Mouse (Mus musculus) midbrain, embryonic 15.5 days (tissue): Measurements from ENCODE around the gene Itih4. TPM values are rescaled to one million over a fixed set of nuclear protein-coding genes. Genes with fewer than 3 reads are reported as not detected.

ENCODE experiments used
- ATAC-seq: fragments of 200-750 bp; cut with Nextera tagmentation; replicated peaks from 2 replicates; pipeline ENCODE4 v1.8.0; 2017; ENCODE audit warnings: moderate TSS enrichment
- H3K27ac ChIP-seq: fragments of 300-500 bp; sonication (generic); 2 replicates; pipeline ENCODE4 v1.5.1; 2015; ENCODE audit warnings: mild to moderate bottlenecking, inconsistent platforms
- H3K27me3 ChIP-seq: fragments of 300-500 bp; sonication (generic); replicated peaks from 2 replicates; pipeline ENCODE4 v1.6.1; 2015; ENCODE audit warnings: inconsistent platforms
- H3K36me3 ChIP-seq: fragments of 300-500 bp; sonication (generic); replicated peaks from 2 replicates; pipeline ENCODE4 v1.6.1; 2015; ENCODE audit warnings: inconsistent platforms
- H3K4me1 ChIP-seq: fragments of 300-500 bp; sonication (generic); 2 replicates; pipeline ENCODE4 v1.6.1; 2015; ENCODE audit warnings: inconsistent platforms
- H3K4me2 ChIP-seq: fragments of 300-500 bp; sonication (generic); 2 replicates; pipeline ENCODE4 v1.6.1; 2015; ENCODE audit warnings: inconsistent platforms, mild to moderate bottlenecking, moderate library complexity
- H3K4me3 ChIP-seq: fragments of 300-500 bp; sonication (generic); 2 replicates; pipeline ENCODE4 v1.5.1; 2015; ENCODE audit warnings: mild to moderate bottlenecking, inconsistent platforms
- H3K9ac ChIP-seq: fragments of 300-500 bp; sonication (generic); 2 replicates; pipeline ENCODE4 v1.6.1; 2015; ENCODE audit warnings: mild to moderate bottlenecking, inconsistent platforms
- H3K9me3 ChIP-seq: fragments of 300-500 bp; sonication (generic); 2 replicates; pipeline ENCODE4 v1.6.1; 2016; ENCODE audit warnings: inconsistent platforms
- WGBS: fragments of 180-500 bp; shearing (Covaris S2); methylation state at CpG from one replicate; pipeline ENCODE4 v1.1.7; 2015; ENCODE audit warnings: mixed read lengths; 5-methylcytosine and 5-hydroxymethylcytosine counted together
- polyA plus RNA-seq: library from polyadenylated mRNA; unstranded; fragments of >200 nt; fragmentation: Nextera tagmentation; extraction: Ambion mirVana; gene quantifications from 2 replicates; pipeline ENCODE4 v1.2.1, GENCODE M21; 2015

Itih4 gene
- polyA plus RNA-seq, 1 experiment from 2014 or later, result not detected

DNA sequence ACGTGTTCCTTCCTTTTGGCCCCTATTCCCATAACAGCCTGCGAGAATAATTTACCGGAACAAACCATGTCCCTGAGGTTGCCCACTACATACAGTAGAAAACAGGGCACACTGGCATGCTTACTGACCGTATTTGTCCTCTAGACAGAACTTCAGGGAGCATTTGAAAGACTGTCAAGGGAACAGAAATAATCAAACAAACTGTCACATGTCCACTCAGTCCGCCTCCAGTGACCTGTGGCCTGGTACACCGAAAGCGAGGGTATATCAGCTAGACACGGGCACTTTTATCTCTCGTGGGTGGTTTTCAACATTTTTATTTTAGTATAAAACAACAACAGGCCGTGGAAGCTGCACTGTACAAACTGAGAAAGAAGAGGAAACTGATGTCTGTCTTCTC, 17.4 kb upstream of the Itih4 start:
- no peak for ATAC-seq
- no peaks in the 10 kb centered on the region for H3K4me1 ChIP-seq
- no peaks in the 10 kb centered on the region for H3K27me3 ChIP-seq
- no peak overlapping the region for H3K4me3 ChIP-seq
- peaks cover 12% of the 10 kb centered on the region; the same call in 1 of the 2 replicates for H3K36me3 ChIP-seq
- no peak overlapping the region for H3K27ac ChIP-seq
- WGBS, result 91% methylated on average over 10 of the region's 10 CpGs
- H3K4me2 ChIP-seq, result no peak overlapping the region
- H3K9ac ChIP-seq, result no peak overlapping the region
- H3K9me3 ChIP-seq, result no peaks in the 10 kb centered on the region

DNA sequence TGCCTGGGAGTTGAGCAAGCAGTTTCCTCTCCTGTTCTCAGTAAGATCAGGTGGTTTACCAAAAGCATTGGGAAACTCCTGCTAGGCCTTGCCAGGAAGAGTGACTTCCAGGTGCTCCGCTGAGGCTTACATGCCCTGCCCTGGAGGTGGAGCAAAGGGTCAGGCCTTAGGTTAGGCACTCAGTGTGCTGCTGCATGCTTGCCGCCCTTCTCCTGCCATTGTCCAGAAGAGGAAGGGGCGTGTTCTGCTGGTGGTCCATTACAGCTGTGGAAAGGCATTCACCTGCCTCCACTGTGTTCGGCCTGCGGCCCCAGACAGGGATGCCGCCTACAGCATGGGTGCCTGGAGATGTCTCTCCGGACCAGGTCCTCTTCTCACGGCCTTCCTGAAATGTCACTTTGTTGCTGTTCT, 16.9 kb upstream of the Itih4 start:
- peaks cover 13% of the 10 kb centered on the region; the same call in 1 of the 2 replicates for H3K36me3 ChIP-seq
- 86% methylated on average over 8 of the region's 8 CpGs for WGBS
- no peak overlapping the region for H3K27ac ChIP-seq

DNA sequence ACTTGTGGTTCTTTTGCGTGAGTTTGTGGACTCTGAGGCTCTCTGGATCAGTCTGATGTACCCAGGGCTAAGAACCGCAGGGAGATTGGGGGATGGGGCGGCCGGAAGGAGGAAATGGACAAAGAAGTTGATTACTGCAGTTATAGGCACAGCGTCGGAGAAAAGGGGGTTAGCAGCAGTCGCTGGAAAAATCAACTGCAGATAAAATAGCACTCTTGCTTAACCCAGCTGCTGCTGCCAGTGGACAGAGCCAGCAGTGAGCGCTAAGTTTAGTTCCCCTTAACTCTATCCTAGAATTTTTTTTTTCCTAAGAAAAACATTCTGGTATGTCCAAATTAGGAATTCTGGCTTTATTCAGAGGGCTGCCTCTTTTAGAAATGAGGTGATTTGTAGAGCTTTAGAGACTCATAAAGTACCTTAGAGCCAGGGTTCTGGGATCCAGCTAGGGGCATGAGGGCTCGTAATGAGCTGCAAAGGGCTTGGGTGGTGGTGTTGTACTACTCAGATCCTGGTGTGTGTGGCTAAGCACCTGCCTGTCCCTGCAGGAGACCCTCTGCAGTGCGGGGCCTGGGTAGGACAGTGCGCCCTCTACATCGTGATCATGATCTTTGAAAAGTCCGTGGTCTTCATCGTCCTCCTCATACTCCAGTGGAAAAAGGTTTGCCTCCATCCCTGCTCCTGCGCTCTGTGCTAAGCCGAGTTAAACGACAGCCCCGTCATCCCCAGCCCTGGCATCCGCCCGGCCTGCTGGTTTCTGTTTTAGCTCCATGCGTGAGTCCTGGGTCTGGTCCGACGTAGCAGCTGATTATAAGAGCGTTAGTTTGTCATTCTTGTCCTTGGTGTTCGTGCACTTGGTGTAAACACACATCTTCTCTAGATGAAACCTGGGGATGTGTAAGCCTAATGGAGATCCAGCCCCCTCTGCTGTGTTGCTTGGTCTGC, 15.8 kb upstream of the Itih4 start:
- H3K27ac ChIP-seq, result no peak overlapping the region
- H3K36me3 ChIP-seq, result peaks cover 13% of the 10 kb centered on the region; the same call in 1 of the 2 replicates
- no peaks in the 10 kb centered on the region for H3K9me3 ChIP-seq
- no peak for ATAC-seq
- H3K4me2 ChIP-seq, result no peak overlapping the region
- WGBS, result 90% methylated on average over 25 of the region's 25 CpGs
- H3K4me1 ChIP-seq, result no peaks in the 10 kb centered on the region
- no peaks in the 10 kb centered on the region for H3K27me3 ChIP-seq
- no peak overlapping the region for H3K9ac ChIP-seq
- H3K4me3 ChIP-seq, result no peak overlapping the region

More for the DNA sequence above, 16.9 kb upstream of the Itih4 start:
- no peaks in the 10 kb centered on the region for H3K9me3 ChIP-seq
- H3K9ac ChIP-seq, result no peak overlapping the region
- no peak overlapping the region for H3K4me3 ChIP-seq
- no peaks in the 10 kb centered on the region for H3K27me3 ChIP-seq
- no peak overlapping the region for H3K4me2 ChIP-seq
- no peaks in the 10 kb centered on the region for H3K4me1 ChIP-seq
- ATAC-seq, result no peak

GRCm38 (mm10) chr14:30874095-30874700, 12.1 kb upstream of the Itih4 start:
- H3K27me3 ChIP-seq, result no peaks in the 10 kb centered on the region
- peaks cover 10% of the 10 kb centered on the region; the same call in 1 of the 2 replicates for H3K36me3 ChIP-seq
- ATAC-seq, result no peak
- no peaks in the 10 kb centered on the region for H3K9me3 ChIP-seq
- no peak overlapping the region for H3K4me2 ChIP-seq
- 82% methylated on average over 18 of the region's 18 CpGs for WGBS
- H3K4me1 ChIP-seq, result no peaks in the 10 kb centered on the region
- no peak overlapping the region; the same call in 1 of the 2 replicates for H3K9ac ChIP-seq
- H3K27ac ChIP-seq, result no peak overlapping the region
- H3K4me3 ChIP-seq, result no peak overlapping the region

GRCm38 (mm10) chr14:30875130-30875865, 11.0 kb upstream of the Itih4 start:
- Histone ChIP-seq H3K4me1 (no peaks in the 10 kb centered on the region), H3K9ac (no peak overlapping the region), H3K4me3 (no peak overlapping the region), H3K4me2 (no peak overlapping the region), H3K27ac (no peak overlapping the region), H3K36me3 (peaks cover 10% of the 10 kb centered on the region; the same call in 1 of the 2 replicates), H3K27me3 (no peaks in the 10 kb centered on the region), H3K9me3 (no peaks in the 10 kb centered on the region)
- 91% methylated on average over 12 of the region's 12 CpGs for WGBS
- no peak for ATAC-seq

DNA sequence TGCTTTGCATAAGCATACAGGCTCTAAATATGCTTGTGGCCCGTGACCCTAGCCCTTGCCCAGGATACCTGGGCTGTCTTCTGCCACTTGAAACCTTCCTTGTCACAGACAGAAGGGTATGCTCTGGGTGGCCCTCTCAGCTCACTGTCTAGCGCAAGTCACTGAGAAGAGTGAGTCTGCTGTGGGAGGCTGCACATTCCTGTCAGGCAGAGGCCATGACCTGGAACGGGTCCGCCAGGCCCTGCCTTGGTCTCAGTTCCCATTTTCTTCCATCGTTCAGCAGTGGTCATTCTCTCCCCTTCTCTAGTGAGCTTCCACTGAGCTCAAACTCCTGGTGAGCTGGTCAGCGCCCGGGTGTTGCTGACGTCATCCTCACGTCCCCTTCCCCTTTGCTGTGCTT, 10.3 kb upstream of the Itih4 start:
- H3K4me1 ChIP-seq, result no peaks in the 10 kb centered on the region
- whole genome bisulfite sequencing, result 78% methylated on average over 9 of the region's 9 CpGs
- no peaks in the 10 kb centered on the region for H3K27me3 ChIP-seq
- H3K9me3 ChIP-seq, result no peaks in the 10 kb centered on the region
- no peak for ATAC-seq
- no peak overlapping the region for H3K4me3 ChIP-seq
- H3K4me2 ChIP-seq, result no peak overlapping the region
- H3K27ac ChIP-seq, result no peak overlapping the region
- no peak overlapping the region for H3K9ac ChIP-seq
- peaks cover 10% of the 10 kb centered on the region; the same call in 1 of the 2 replicates for H3K36me3 ChIP-seq

DNA sequence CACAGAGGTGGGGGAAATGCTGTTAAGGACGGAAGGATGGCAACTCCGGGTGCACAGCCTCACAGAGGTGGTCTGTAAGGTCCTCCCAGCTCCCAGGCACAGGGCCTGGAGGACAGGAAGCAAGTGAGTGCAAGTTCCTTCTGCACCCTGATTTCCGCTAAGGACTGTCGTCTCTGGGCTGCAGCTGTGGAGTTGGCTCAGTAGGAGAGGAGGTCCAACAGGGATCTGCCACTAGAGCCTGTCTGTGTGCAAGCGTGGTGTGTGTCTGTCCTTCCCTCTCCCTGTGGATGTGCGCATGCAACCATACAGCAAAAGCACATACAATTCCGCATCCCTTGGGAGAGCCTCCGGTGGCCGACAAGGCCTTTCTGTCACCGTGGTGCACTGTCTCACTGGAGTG, 9.8 kb upstream of the Itih4 start:
- peaks cover 10% of the 10 kb centered on the region; the same call in 1 of the 2 replicates for H3K36me3 ChIP-seq
- no peak for ATAC-seq
- 90% methylated on average over 10 of the region's 10 CpGs for WGBS

GRCm38 (mm10) chr14:30877827-30878226, 8.4 kb upstream of the Itih4 start:
- H3K36me3 ChIP-seq, result 0 out of 2 replicates have a peak, but pooled peaks cover 4% of the 10 kb centered on the region
- no peak overlapping the region for H3K4me2 ChIP-seq
- no peaks in the 10 kb centered on the region for H3K9me3 ChIP-seq
- WGBS, result over 99% methylated on average over 3 of the region's 3 CpGs
- H3K4me1 ChIP-seq, result no peaks in the 10 kb centered on the region
- H3K27ac ChIP-seq, result no peak overlapping the region
- no peaks in the 10 kb centered on the region for H3K27me3 ChIP-seq
- ATAC-seq, result no peak
- H3K9ac ChIP-seq, result no peak overlapping the region
- no peak overlapping the region for H3K4me3 ChIP-seq

More for the DNA sequence above, 9.8 kb upstream of the Itih4 start:
- no peaks in the 10 kb centered on the region for H3K9me3 ChIP-seq
- no peak overlapping the region for H3K4me2 ChIP-seq
- H3K4me1 ChIP-seq, result no peaks in the 10 kb centered on the region
- H3K9ac ChIP-seq, result no peak overlapping the region
- no peak overlapping the region for H3K27ac ChIP-seq
- H3K4me3 ChIP-seq, result no peak overlapping the region
- no peaks in the 10 kb centered on the region for H3K27me3 ChIP-seq

DNA sequence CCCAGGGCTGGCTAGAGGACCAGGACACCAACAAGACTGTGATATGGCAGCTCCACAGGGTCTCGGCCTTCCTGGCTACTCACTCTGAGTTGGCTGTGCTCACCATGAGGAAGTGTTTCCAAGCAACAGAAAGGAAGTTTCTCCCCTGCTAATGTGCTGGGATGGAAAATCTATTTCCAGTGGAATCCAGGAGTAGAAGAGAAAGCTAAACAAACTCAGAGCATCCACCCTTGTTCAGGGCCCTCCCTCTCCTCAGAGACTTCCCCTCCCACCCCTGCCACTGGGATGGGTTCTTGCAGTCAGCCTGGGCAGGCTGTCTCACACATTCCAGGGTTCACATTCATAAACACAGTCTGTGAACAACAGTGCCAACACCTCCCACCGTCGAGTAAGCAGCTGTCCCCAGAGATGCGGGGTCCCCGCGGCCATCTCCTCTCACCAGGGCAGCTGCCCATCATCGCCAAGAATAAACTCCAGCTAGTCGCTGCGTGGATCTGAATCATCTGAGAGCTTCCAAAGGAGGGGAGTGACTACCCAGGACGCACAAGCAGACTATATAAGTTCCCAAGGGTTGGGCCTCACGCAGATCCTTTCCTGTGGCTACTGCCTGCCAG, 7.2 kb upstream of the Itih4 start, which contains the start of gene Mustn1:
Gene Mustn1 (plus strand): TSS at position 243 of the 614 bp plus-strand sequence.
- Histone ChIP-seq H3K27ac (no peak within 1 kb of the TSS), H3K9ac (no peak within 1 kb of the TSS), H3K4me1 (no peaks in the 10 kb centered on the region), H3K4me2 (no peak within 1 kb of the TSS), H3K9me3 (no peaks in the 10 kb centered on the region), H3K36me3 (no peaks in the 10 kb centered on the region), H3K27me3 (no peaks in the 10 kb centered on the region), H3K4me3 (no peak within 1 kb of the TSS)
- no peak for ATAC-seq
- 78% methylated on average over 11 of the region's 11 CpGs for WGBS

DNA sequence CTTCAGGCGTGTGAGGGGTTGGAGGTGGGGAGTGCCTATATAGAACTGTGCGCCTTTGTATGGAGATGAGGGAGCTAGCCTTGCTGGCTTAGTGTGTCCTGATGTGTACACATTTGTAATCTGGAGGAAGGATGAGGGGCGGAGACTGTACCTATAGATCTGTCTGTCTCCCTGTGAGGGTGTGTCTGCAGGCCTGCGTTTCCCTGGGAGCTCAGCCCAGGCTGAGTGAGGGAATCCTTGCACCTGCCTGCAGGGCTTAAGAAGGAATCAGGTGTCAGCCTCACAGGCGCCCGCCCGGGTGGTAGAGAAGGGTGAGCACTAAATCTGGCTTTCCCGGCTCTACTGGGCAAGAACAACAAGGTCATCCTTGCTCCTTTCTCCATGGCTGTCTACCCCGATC, 6.5 kb upstream of the Itih4 start:
- Histone ChIP-seq H3K9ac (no peak overlapping the region), H3K4me2 (no peak overlapping the region), H3K27ac (no peak overlapping the region), H3K27me3 (no peaks in the 10 kb centered on the region), H3K4me1 (no peaks in the 10 kb centered on the region), H3K36me3 (no peaks in the 10 kb centered on the region), H3K4me3 (no peak overlapping the region), H3K9me3 (no peaks in the 10 kb centered on the region)
- 67% methylated on average over 9 of the region's 9 CpGs for WGBS
- no peak for ATAC-seq

GRCm38 (mm10) chr14:30880251-30880650, 6.0 kb upstream of the Itih4 start:
- Histone ChIP-seq H3K4me2 (no peak overlapping the region), H3K4me3 (no peak overlapping the region), H3K36me3 (no peaks in the 10 kb centered on the region), H3K27ac (no peak overlapping the region), H3K9ac (no peak overlapping the region), H3K27me3 (no peaks in the 10 kb centered on the region), H3K4me1 (no peaks in the 10 kb centered on the region), H3K9me3 (no peaks in the 10 kb centered on the region)
- ATAC-seq, result no peak
- WGBS, result 71% methylated on average over 8 of the region's 8 CpGs
